Mouse (Mus musculus): Measurements from ENCODE around the gene Gstp1. TPM values are rescaled to one million over a fixed set of nuclear protein-coding genes. Genes with fewer than 3 reads are reported as not detected.
"Not testable (repeated sequence)": the region's sequence is repeated elsewhere in the genome, so short reads cannot be mapped to it uniquely, and the experiment has no call there.

The Gstp1 gene
- polyA plus RNA-seq, 1 experiment from 2014 or later, result 484 TPM

GRCm38 (mm10) chr19:4066280-4066679, 28.5 kb upstream of the Gstp1 start:
- no peaks in the 10 kb centered on the region for H3K9me3 ChIP-seq (ENCODE audit: control insufficient read depth, low read length)
- no peaks in the 10 kb centered on the region for H3K27me3 ChIP-seq (ENCODE audit: control insufficient read depth, insufficient read depth, low read length)
- no peaks in the 10 kb centered on the region for H3K36me3 ChIP-seq (ENCODE audit: control insufficient read depth, insufficient read depth, low read length)
- no peak overlapping the region for H3K4me3 ChIP-seq (ENCODE audit: low read depth, low read length)
- no peak overlapping the region for H3K4me2 ChIP-seq (ENCODE audit: low read depth, low read length)
- WGBS, result 88% methylated on average over 6 of the region's 6 CpGs
- ATAC-seq (ENCODE audit: low read depth), result no peak
- no peak overlapping the region for H3K27ac ChIP-seq (ENCODE audit: low read depth, low read length)
- H3K9ac ChIP-seq (replicated peaks; ENCODE audit: low read depth, low read length), result no peak overlapping the region
- no peaks in the 10 kb centered on the region for H3K4me1 ChIP-seq (ENCODE audit: control insufficient read depth, insufficient read depth, low read length)

- H3K4me2 ChIP-seq (ENCODE audit: low read depth, low read length); H3K9ac ChIP-seq (replicated peaks; ENCODE audit: low read depth, low read length): not testable (repeated sequence)
- 45% methylated on average over 2 of the region's 11 CpGs for WGBS
These were observed 26.7 kb upstream of the Gstp1 start for GRCm38 (mm10) chr19:4064501-4064900.

DNA sequence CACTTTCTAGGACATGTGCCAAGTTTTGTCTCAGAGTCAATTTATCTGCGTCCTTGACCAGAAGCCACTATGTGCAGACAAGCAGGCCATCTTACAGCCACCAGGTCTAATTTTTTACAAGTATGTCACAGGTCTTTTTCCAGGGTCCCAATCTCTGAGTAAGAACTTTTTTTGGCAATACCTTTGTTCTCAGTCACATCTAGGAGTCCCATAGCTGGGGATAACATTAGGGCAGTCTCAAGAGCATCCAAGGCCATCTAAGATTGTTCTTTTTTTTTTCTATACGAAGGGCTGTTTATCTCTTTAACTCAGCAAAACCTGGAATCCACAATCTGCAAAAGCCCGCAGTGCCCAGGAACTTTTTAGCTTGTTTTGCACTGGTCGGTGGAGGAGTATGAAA, 25.6 kb upstream of the Gstp1 start:
- H3K27me3 ChIP-seq (ENCODE audit: control insufficient read depth, insufficient read depth, low read length); H3K27ac ChIP-seq (ENCODE audit: low read depth, low read length); H3K9ac ChIP-seq (replicated peaks; ENCODE audit: low read depth, low read length); H3K4me1 ChIP-seq (ENCODE audit: control insufficient read depth, insufficient read depth, low read length); H3K36me3 ChIP-seq (ENCODE audit: control insufficient read depth, insufficient read depth, low read length); H3K4me2 ChIP-seq (ENCODE audit: low read depth, low read length); ATAC-seq (ENCODE audit: low read depth); H3K4me3 ChIP-seq (ENCODE audit: low read depth, low read length); H3K9me3 ChIP-seq (ENCODE audit: control insufficient read depth, low read length): not testable (repeated sequence)
- WGBS, result 96% methylated on average over 2 of the region's 4 CpGs

More at GRCm38 (mm10) chr19:4064501-4064900, 26.7 kb upstream of the Gstp1 start:
- not testable (repeated sequence) for H3K27me3 ChIP-seq (ENCODE audit: control insufficient read depth, insufficient read depth, low read length); H3K9me3 ChIP-seq (ENCODE audit: control insufficient read depth, low read length); H3K4me3 ChIP-seq (ENCODE audit: low read depth, low read length); ATAC-seq (ENCODE audit: low read depth); H3K27ac ChIP-seq (ENCODE audit: low read depth, low read length); H3K4me1 ChIP-seq (ENCODE audit: control insufficient read depth, insufficient read depth, low read length); H3K36me3 ChIP-seq (ENCODE audit: control insufficient read depth, insufficient read depth, low read length)

DNA sequence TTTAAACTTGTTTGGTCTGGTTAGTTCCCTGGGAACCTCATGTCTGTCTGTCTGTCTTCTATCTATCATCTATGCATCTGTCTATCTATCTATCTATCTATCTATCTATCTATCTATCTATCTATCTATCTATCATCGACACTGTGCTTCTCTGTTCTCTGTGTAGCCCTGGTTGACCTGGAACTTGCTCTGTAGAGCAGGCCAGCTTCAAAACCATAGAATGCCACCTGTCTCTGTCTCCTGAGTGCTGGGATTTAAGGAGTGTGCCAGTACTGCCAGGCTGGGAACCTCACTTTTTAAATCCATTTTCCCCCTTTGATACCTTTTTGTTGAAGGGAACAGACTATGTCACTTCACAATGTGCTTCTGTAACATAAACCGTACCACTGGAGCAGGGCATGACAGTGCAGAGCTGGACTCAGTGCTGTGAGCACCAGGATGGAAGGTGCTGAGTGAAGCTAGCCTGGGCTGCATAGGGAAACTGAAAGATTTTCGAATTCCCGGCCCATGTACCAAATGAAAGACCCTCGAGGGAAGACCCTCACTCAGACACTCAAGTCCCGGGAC, 23.2 kb upstream of the Gstp1 start:
- Histone ChIP-seq H3K4me2 (ENCODE audit: low read depth, low read length) (no peak overlapping the region), H3K4me3 (ENCODE audit: low read depth, low read length) (no peak overlapping the region), H3K36me3 (ENCODE audit: control insufficient read depth, insufficient read depth, low read length) (no peaks in the 10 kb centered on the region), H3K9me3 (ENCODE audit: control insufficient read depth, low read length) (no peaks in the 10 kb centered on the region), H3K27me3 (ENCODE audit: control insufficient read depth, insufficient read depth, low read length) (no peaks in the 10 kb centered on the region), H3K27ac (ENCODE audit: low read depth, low read length) (no peak overlapping the region), H3K9ac (replicated peaks; ENCODE audit: low read depth, low read length) (no peak overlapping the region), H3K4me1 (ENCODE audit: control insufficient read depth, insufficient read depth, low read length) (no peaks in the 10 kb centered on the region)
- ATAC-seq (ENCODE audit: low read depth), result no peak
- WGBS, result 92% methylated on average over 6 of the region's 6 CpGs

DNA sequence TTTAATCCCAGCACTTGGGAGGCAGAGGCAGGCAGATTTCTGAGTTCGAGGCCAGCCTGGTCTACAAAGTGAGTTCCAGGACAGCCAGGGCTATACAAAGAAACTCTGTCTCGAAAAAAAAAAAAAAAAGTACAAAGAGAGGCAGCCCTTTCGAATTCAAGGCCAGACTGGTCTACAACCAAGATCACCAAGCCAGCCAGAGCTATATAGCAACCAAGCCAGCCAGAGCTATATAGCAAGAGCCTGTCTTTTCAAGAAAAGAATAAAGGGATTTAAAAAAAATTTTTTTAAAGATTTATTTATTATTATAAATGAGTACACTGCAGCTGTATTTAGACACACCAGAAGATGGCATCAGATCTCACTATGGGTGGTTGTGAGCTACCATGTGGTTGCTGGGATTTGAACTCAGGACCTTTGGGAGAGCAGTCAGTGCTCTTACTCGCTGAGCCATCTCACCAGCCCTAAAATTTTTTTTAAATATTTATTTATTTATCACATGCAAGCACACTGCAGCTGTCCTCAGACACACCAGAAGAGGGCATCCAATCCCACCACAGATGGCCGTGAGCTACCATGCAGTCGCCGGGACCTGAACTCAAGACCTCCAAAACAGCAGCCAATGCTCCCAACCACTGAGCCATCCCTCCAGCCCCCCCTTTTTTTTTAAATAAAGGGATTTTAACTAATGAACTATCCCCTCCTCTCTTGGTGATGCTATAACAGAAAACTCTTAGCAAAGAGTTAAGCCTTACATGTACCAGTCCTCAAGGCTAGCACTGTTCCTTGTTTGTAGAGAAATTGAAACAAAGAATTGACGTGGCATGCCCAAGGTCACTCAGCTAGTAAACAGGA, 22.5 kb upstream of the Gstp1 start:
- H3K4me1 ChIP-seq (ENCODE audit: control insufficient read depth, insufficient read depth, low read length); H3K4me2 ChIP-seq (ENCODE audit: low read depth, low read length); H3K9ac ChIP-seq (replicated peaks; ENCODE audit: low read depth, low read length); H3K4me3 ChIP-seq (ENCODE audit: low read depth, low read length); H3K27me3 ChIP-seq (ENCODE audit: control insufficient read depth, insufficient read depth, low read length); H3K27ac ChIP-seq (ENCODE audit: low read depth, low read length); H3K36me3 ChIP-seq (ENCODE audit: control insufficient read depth, insufficient read depth, low read length); H3K9me3 ChIP-seq (ENCODE audit: control insufficient read depth, low read length); ATAC-seq (ENCODE audit: low read depth): not testable (repeated sequence)
- 92% methylated on average over 8 of the region's 8 CpGs for WGBS

DNA sequence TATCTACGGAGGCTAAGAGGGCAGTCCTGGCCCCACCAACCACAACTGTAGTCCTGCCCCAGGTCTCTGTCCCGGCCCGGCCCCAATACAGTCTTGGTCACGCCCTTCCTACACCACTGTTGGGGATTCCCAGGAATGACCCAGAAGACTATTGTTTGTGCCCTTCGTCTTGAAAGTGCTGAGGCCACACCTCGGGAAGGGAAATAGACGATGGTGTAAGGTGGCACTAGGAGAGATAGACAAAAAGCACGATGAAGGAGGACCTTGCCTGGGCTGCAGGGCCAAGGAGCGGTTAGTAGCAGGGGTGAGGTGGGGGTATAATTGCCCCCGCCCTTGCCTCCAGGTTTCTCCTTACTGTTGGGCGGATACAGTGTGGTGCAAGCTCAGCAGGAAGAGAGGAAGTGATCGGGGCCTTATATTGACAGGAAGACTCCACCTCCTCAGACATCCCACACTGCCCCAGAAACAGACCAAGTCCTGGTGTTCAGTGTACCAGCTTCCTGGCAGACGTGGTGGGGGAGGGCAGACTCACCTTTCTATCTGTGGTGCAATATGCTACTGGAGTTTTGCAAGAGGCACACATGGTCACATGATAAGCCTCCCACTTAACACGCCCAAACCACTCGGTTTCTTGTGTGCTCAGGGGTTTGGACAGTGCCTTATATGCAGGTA, 21.4 kb upstream of the Gstp1 start, which contains the start of gene Gstp3:
Gene Gstp3, minus strand, starts transcription at position 501 of the 672 bp plus-strand sequence.
- no peak within 1 kb of the TSS for H3K27ac ChIP-seq (ENCODE audit: low read depth, low read length)
- H3K4me3 ChIP-seq (ENCODE audit: low read depth, low read length), result no peak within 1 kb of the TSS
- H3K9ac ChIP-seq (replicated peaks; ENCODE audit: low read depth, low read length), result no peak within 1 kb of the TSS
- WGBS, result 76% methylated on average over 15 of the region's 15 CpGs
- H3K9me3 ChIP-seq (ENCODE audit: control insufficient read depth, low read length), result no peaks in the 10 kb centered on the region
- no peaks in the 10 kb centered on the region for H3K4me1 ChIP-seq (ENCODE audit: control insufficient read depth, insufficient read depth, low read length)
- no peak for ATAC-seq (ENCODE audit: low read depth)
- H3K4me2 ChIP-seq (ENCODE audit: low read depth, low read length), result no peak within 1 kb of the TSS
- no peaks in the 10 kb centered on the region for H3K36me3 ChIP-seq (ENCODE audit: control insufficient read depth, insufficient read depth, low read length)
- no peaks in the 10 kb centered on the region for H3K27me3 ChIP-seq (ENCODE audit: control insufficient read depth, insufficient read depth, low read length)

DNA sequence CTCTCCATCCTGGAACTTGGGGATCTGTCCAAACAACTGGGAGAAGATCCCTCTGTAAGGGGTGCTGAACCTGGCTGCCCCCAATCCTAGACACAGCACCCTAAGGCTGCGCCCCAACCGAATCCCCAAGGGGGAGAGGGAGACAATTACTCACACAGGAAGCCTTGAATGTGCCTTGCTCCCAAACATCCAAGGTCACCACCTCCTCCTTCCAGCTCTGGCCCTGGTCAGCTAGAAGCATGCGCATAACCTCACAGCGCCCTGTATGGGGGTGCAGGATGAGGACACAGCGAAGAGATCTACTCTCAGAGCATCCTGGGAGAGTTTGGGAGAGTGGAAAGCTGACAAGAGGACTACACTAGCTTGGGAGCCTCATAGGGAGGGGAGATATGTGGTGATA, 20.8 kb upstream of the Gstp1 start:
- Histone ChIP-seq H3K4me3 (ENCODE audit: low read depth, low read length) (no peak overlapping the region), H3K4me2 (ENCODE audit: low read depth, low read length) (no peak overlapping the region), H3K9me3 (ENCODE audit: control insufficient read depth, low read length) (no peaks in the 10 kb centered on the region), H3K4me1 (ENCODE audit: control insufficient read depth, insufficient read depth, low read length) (no peaks in the 10 kb centered on the region), H3K27ac (ENCODE audit: low read depth, low read length) (no peak overlapping the region), H3K36me3 (ENCODE audit: control insufficient read depth, insufficient read depth, low read length) (no peaks in the 10 kb centered on the region), H3K9ac (replicated peaks; ENCODE audit: low read depth, low read length) (no peak overlapping the region), H3K27me3 (ENCODE audit: control insufficient read depth, insufficient read depth, low read length) (no peaks in the 10 kb centered on the region)
- WGBS, result 91% methylated on average over 5 of the region's 5 CpGs
- no peak for ATAC-seq (ENCODE audit: low read depth)

DNA sequence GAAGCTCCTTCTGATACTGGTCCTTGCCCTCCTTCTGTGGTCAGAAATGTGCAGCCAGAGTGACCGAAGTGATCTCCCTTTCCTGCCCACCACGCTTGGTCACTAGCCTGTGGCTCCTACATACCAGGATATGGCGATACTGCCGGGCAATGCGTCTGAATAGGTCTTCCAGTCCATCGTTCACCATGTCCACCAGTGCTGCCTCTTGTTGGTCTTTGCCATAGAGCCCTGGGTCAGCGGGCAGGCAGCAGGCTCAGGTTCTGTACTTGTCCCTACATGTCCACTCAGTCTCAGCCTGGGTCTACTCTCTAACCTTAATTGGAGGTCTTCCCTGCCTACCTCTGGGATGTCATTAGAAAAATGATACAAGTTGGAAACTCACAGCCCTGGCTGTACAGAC, 20.2 kb upstream of the Gstp1 start:
- Histone ChIP-seq H3K27ac (ENCODE audit: low read depth, low read length) (no peak overlapping the region), H3K4me3 (ENCODE audit: low read depth, low read length) (no peak overlapping the region), H3K4me1 (ENCODE audit: control insufficient read depth, insufficient read depth, low read length) (no peaks in the 10 kb centered on the region), H3K4me2 (ENCODE audit: low read depth, low read length) (no peak overlapping the region), H3K9me3 (ENCODE audit: control insufficient read depth, low read length) (no peaks in the 10 kb centered on the region), H3K9ac (replicated peaks; ENCODE audit: low read depth, low read length) (no peak overlapping the region), H3K27me3 (ENCODE audit: control insufficient read depth, insufficient read depth, low read length) (no peaks in the 10 kb centered on the region), H3K36me3 (ENCODE audit: control insufficient read depth, insufficient read depth, low read length) (no peaks in the 10 kb centered on the region)
- no peak for ATAC-seq (ENCODE audit: low read depth)
- WGBS, result 97% methylated on average over 7 of the region's 7 CpGs

DNA sequence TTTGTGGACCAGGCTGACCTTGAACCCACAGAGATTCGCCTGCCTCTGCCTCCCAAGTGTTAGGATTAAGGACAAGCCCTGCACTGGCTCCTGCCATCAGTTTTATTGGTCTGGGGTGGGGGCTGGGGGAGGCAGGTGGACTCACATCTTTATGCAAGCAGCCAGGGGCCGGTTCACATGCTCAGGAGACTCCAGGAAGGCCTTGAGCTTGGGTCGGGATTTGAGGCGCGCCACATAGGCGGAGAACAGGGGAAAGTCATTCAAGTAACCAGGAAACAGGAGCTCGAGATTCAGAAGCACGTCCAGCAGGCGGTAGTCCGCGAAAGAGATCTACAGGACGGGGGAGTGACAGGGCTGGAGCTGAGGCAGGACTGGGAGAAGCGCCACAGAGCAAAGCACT, 19.6 kb upstream of the Gstp1 start:
- H3K4me1 ChIP-seq (ENCODE audit: control insufficient read depth, insufficient read depth, low read length), result no peaks in the 10 kb centered on the region
- no peak overlapping the region for H3K27ac ChIP-seq (ENCODE audit: low read depth, low read length)
- 83% methylated on average over 13 of the region's 13 CpGs for WGBS
- no peak for ATAC-seq (ENCODE audit: low read depth)
- H3K9ac ChIP-seq (replicated peaks; ENCODE audit: low read depth, low read length), result no peak overlapping the region
- H3K4me3 ChIP-seq (ENCODE audit: low read depth, low read length), result no peak overlapping the region
- H3K4me2 ChIP-seq (ENCODE audit: low read depth, low read length), result no peak overlapping the region
- H3K9me3 ChIP-seq (ENCODE audit: control insufficient read depth, low read length), result no peaks in the 10 kb centered on the region
- no peaks in the 10 kb centered on the region for H3K36me3 ChIP-seq (ENCODE audit: control insufficient read depth, insufficient read depth, low read length)
- no peaks in the 10 kb centered on the region for H3K27me3 ChIP-seq (ENCODE audit: control insufficient read depth, insufficient read depth, low read length)
